Mouse (Mus musculus): Measurements from ENCODE around the gene Dysf.

DNA sequence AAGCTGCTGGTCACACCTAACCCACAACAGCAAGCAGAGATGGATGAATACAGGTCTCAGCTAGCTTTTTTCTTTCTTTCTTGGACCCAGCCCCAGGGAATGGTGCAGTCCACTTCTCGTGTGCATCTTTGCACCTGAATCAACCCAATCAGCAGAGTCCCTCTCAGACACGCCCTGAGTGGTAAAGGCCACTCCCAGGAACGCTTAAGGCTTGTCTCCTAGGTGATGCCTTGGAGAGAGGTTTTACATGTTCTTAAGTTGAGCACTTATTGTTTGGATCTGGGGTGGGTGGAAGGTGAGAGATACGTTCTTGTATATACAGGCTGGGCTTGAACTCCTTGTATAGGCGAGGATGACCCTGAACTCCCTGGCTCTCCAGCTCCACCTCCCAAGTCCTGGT lies 54.2 kb downstream of the Dysf start:
- no peak for TF ChIP-seq CTCF (conservative IDR thresholded peaks at IDR 0.05; ENCODE audit: insufficient read depth, insufficient read length, low read depth, low read length)
- no peak for TF ChIP-seq POLR2A (IDR thresholded peaks at IDR 0.05; ENCODE audit: low read depth, low read length)

Measured in kidney, adult 2 months (tissue).